Comparison of ENCODE assay signal across 23 mouse cellular contexts in the genomic region with DNA sequence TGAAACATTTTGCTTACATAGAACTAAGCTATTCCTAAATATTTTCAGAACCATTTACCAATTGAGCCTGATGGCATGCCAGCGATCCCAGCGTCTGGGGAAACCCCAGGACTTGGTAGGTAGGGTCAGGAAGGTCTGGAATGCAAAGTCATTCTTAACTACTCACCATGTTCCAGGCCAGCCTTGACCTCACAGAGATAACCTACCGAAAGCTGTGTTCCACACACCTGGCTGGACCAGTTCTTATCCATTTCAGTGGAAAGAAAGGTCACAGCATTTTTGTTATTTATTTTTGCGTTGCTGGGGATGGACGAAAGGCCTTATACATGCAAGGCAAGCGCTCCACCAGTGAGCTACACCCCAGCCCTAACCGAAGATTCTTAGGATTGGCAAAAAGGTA. TPM values are rescaled to one million over a fixed set of nuclear protein-coding genes. Genes with fewer than 3 reads are reported as not detected.
DNase-seq lines count a peak whose midpoint lies in the region; ATAC-seq and TF ChIP-seq lines count a peak whose summit lies in the region.
"Had no signal": no experiment of that assay in that cellular context is flagged by ENCODE, and none has a peak within 500 bp of the region (broad histone marks: within the 10 kb centered on the region; RNA-seq: fewer than 3 reads in every experiment).

No protein-coding gene starts in this region.

- no peak overlapping the region for H3K9ac ChIP-seq in liver, embryonic 13.5 days
- no peak overlapping the region for H3K9ac ChIP-seq in liver, postnatal 0 days (replicated peaks)
- H3K9ac ChIP-seq in ES-Bruce4 (ENCODE audit: low read depth, poor library complexity, severe bottlenecking) = no peak overlapping the region
- H3K9ac ChIP-seq: embryonic facial prominence, embryonic 12.5 days; forebrain, embryonic 13.5 days; forebrain, embryonic 15.5 days had no signal

- no peak overlapping the region for H3K4me2 ChIP-seq in liver, embryonic 13.5 days
- H3K4me2 ChIP-seq in liver, postnatal 0 days (ENCODE audit: low read depth, low read length) = no peak overlapping the region
- H3K4me2 ChIP-seq: embryonic facial prominence, embryonic 12.5 days; forebrain, embryonic 13.5 days; forebrain, embryonic 15.5 days had no signal

- peak overlapping the region; percentile 33; the same call in 1 of the 2 replicates for H3K27ac ChIP-seq in kidney, adult 2 months (ENCODE audit: insufficient read depth, low read depth, low read length)
- H3K27ac ChIP-seq in liver, embryonic 13.5 days = peak overlapping the region; percentile 23; the same call in 1 of the 2 replicates
- H3K27ac ChIP-seq in liver, postnatal 0 days (ENCODE audit: low read depth) = no peak overlapping the region
- H3K27ac ChIP-seq in ES-Bruce4 (ENCODE audit: insufficient read depth, low read length) = 0 out of 2 replicates have a peak overlapping the region, but pooled peaks have one; percentile 13
- H3K27ac ChIP-seq: embryonic facial prominence, embryonic 10.5 days; embryonic facial prominence, embryonic 12.5 days; forebrain, embryonic 13.5 days; forebrain, embryonic 15.5 days had no signal

- H3K4me1 ChIP-seq in kidney, adult 2 months (ENCODE audit: control insufficient read depth, insufficient read depth, low read length) = peaks cover 15% of the 10 kb centered on the region
- 0 out of 2 replicates have a peak, but pooled peaks cover 5% of the 10 kb centered on the region for H3K4me1 ChIP-seq in liver, embryonic 13.5 days (replicated peaks)
- H3K4me1 ChIP-seq in liver, postnatal 0 days (ENCODE audit: insufficient read depth) = peaks cover 25% of the 10 kb centered on the region
- peaks cover 4% of the 10 kb centered on the region for H3K4me1 ChIP-seq in ES-Bruce4 (ENCODE audit: control insufficient read depth, insufficient read depth, low read length)
- H3K4me1 ChIP-seq: forebrain, embryonic 13.5 days had no signal

- no peak for DNase-seq in kidney, adult 2 months
- no peak for DNase-seq in kidney, adult 9 months
- no peak for DNase-seq in liver, embryonic 13.5 days
- DNase-seq in liver, postnatal 0 days = no peak
- peak; percentile 54 for DNase-seq in yolk sac, embryonic 10.5 days (ENCODE audit: low spot score)
- no peak for DNase-seq in cerebellum, postnatal 4 days (ENCODE audit: low spot score in 2 of 2)
- DNase-seq: adrenal gland, adult 2 months; adrenal gland, postnatal 10 days; adrenal gland, postnatal 25 days; B cell, adult 2 months; cerebellum, adult 11 months; cerebellum, adult 18-20 months; cerebellum, adult 8-10 months; cerebellum, adult 9-11 months; cerebellum, postnatal 14 days; cerebellum, postnatal 36 days had no signal

- TF ChIP-seq POLR2A in kidney, adult 2 months (IDR thresholded peaks at IDR 0.05; ENCODE audit: low read depth, low read length) = no peak
- TF ChIP-seq POLR2A in ES-Bruce4 (IDR thresholded peaks at IDR 0.05; ENCODE audit: insufficient read depth, low read length) = no peak

- no peaks in the 10 kb centered on the region for H3K9me3 ChIP-seq in liver, embryonic 13.5 days (replicated peaks)
- no peaks in the 10 kb centered on the region for H3K9me3 ChIP-seq in liver, postnatal 0 days (ENCODE audit: low read length)
- no peaks in the 10 kb centered on the region for H3K9me3 ChIP-seq in ES-Bruce4 (replicated peaks; ENCODE audit: control insufficient read depth, insufficient read depth, low read length, poor library complexity, severe bottlenecking)
- H3K9me3 ChIP-seq: embryonic facial prominence, embryonic 10.5 days; embryonic facial prominence, embryonic 12.5 days; forebrain, embryonic 13.5 days; forebrain, embryonic 15.5 days had no signal

- H3K36me3 ChIP-seq in kidney, adult 2 months (ENCODE audit: control insufficient read depth, insufficient read depth, low read length) = no peaks in the 10 kb centered on the region
- H3K36me3 ChIP-seq in liver, embryonic 13.5 days = no peaks in the 10 kb centered on the region
- no peaks in the 10 kb centered on the region for H3K36me3 ChIP-seq in liver, postnatal 0 days (replicated peaks; ENCODE audit: insufficient read depth, low read length)
- no peaks in the 10 kb centered on the region for H3K36me3 ChIP-seq in ES-Bruce4 (ENCODE audit: control insufficient read depth, insufficient read depth, low read length, poor library complexity, severe bottlenecking)
- H3K36me3 ChIP-seq: embryonic facial prominence, embryonic 10.5 days; embryonic facial prominence, embryonic 12.5 days; forebrain, embryonic 15.5 days had no signal

- no peak overlapping the region for H3K4me3 ChIP-seq in kidney, adult 2 months (ENCODE audit: insufficient read depth, low read depth, low read length)
- no peak overlapping the region for H3K4me3 ChIP-seq in liver, embryonic 13.5 days (replicated peaks)
- H3K4me3 ChIP-seq in liver, postnatal 0 days (ENCODE audit: low read depth, low read length) = no peak overlapping the region
- H3K4me3 ChIP-seq in ES-Bruce4 (ENCODE audit: low read depth, low read length) = no peak overlapping the region
- H3K4me3 ChIP-seq: embryonic facial prominence, embryonic 10.5 days; embryonic facial prominence, embryonic 12.5 days; forebrain, embryonic 13.5 days; forebrain, embryonic 15.5 days had no signal

- ATAC-seq in liver, embryonic 13.5 days (ENCODE audit: low read depth) = no peak
- no peak for ATAC-seq in liver, postnatal 0 days
- ATAC-seq: CD4-positive, CD25-positive, alpha-beta regulatory T cell, adult 4 months; forebrain, embryonic 13.5 days; forebrain, embryonic 15.5 days had no signal

- no peak for TF ChIP-seq EP300 in liver, postnatal 0 days (IDR thresholded peaks at IDR 0.05; ENCODE audit: low read depth)
- TF ChIP-seq EP300 in ES-Bruce4 (IDR thresholded peaks at IDR 0.05; ENCODE audit: insufficient read depth, low read depth, low read length) = no peak

- 78% methylated on average over 7 of the region's 7 CpGs for WGBS in kidney, adult 2 months
- 75% methylated on average over 7 of the region's 7 CpGs for WGBS in liver, embryonic 13.5 days (ENCODE audit: insufficient replicate concordance)
- WGBS in liver, postnatal 0 days (ENCODE audit: insufficient replicate concordance) = 66% methylated on average over 7 of the region's 7 CpGs

- H3K27me3 ChIP-seq in kidney, adult 2 months (replicated peaks; ENCODE audit: control insufficient read depth, insufficient read depth, low read length) = no peaks in the 10 kb centered on the region
- H3K27me3 ChIP-seq in liver, embryonic 13.5 days = no peaks in the 10 kb centered on the region
- H3K27me3 ChIP-seq in liver, postnatal 0 days (ENCODE audit: insufficient read depth, low read length) = no peaks in the 10 kb centered on the region
- H3K27me3 ChIP-seq in ES-Bruce4 (ENCODE audit: control insufficient read depth, insufficient read depth, low read length, poor library complexity, severe bottlenecking) = no peaks in the 10 kb centered on the region
- H3K27me3 ChIP-seq: CH12.LX; embryonic facial prominence, embryonic 12.5 days; forebrain, embryonic 13.5 days; forebrain, embryonic 15.5 days had no signal

- TF ChIP-seq CTCF in kidney, adult 2 months (conservative IDR thresholded peaks at IDR 0.05; ENCODE audit: insufficient read depth, insufficient read length, low read depth, low read length) = no peak
- TF ChIP-seq CTCF in liver, postnatal 0 days (IDR thresholded peaks at IDR 0.05; ENCODE audit: low read depth) = no peak
- TF ChIP-seq CTCF in ES-Bruce4 (IDR thresholded peaks at IDR 0.05; ENCODE audit: low read depth, low read length) = no peak

RNA-seq across cellular contexts. Expression of gene Eef1a1, which starts 45.7 kb away (rescaled TPM):
- 4,503 and 4,540 TPM in 2 replicates for polyA plus RNA-seq in kidney, adult 2 months (2012; rRNA removed)
- polyA plus RNA-seq in liver, embryonic 13.5 days (2015; fragmentation: Nextera tagmentation; extraction: Ambion mirVana) = 2,607 and 2,711 TPM in 2 replicates
- 1,946 and 1,972 TPM in 2 replicates for polyA plus RNA-seq in liver, postnatal 0 days (2015; fragmentation: Nextera tagmentation; extraction: Ambion mirVana)
- polyA plus RNA-seq in ES-Bruce4 (2011; ENCODE audit: insufficient read depth, insufficient read length, low read depth, missing spikeins) = 19,892 and 21,149 TPM in 2 replicates

RNA-seq across cellular contexts. Expression of gene Slc17a5, which starts 53.2 kb away (rescaled TPM):
- 36.7 and 37.2 TPM in 2 replicates for polyA plus RNA-seq in kidney, adult 2 months (2012; rRNA removed)
- polyA plus RNA-seq in liver, embryonic 13.5 days (2015; fragmentation: Nextera tagmentation; extraction: Ambion mirVana) = 4.5 and 5.6 TPM in 2 replicates
- polyA plus RNA-seq in liver, postnatal 0 days (2015; fragmentation: Nextera tagmentation; extraction: Ambion mirVana) = 5.2 and 6.2 TPM in 2 replicates
- polyA plus RNA-seq in ES-Bruce4 (2011; ENCODE audit: insufficient read depth, insufficient read length, low read depth, missing spikeins) = 12.7 and 14.9 TPM in 2 replicates
